Mouse (Mus musculus) midbrain, embryonic 11.5 days (tissue): ENCODE data around the gene Cytip. TPM values are rescaled to one million over a fixed set of nuclear protein-coding genes. Genes with fewer than 3 reads are reported as not detected.

ENCODE experiments used
- ATAC-seq: fragments of 200-750 bp; cut with Nextera tagmentation; 2 replicates; pipeline ENCODE4 v1.8.0; 2017; ENCODE audit warnings: moderate TSS enrichment, moderate library complexity; ENCODE audit not compliant: low FRiP score
- DNase-seq: peaks from one replicate; pipeline ENCODE4 v3.0.0; 2015; ENCODE audit warnings: low spot score; ENCODE audit errors: missing footprints
- H3K27ac ChIP-seq: fragments of 300-500 bp; sonication (generic); 2 replicates; pipeline ENCODE4 v1.5.1; 2014; ENCODE audit warnings: low read depth, low read length
- H3K27me3 ChIP-seq: fragments of 300-500 bp; sonication (generic); 2 replicates; pipeline ENCODE4 v1.6.1; 2014; ENCODE audit warnings: mild to moderate bottlenecking, low read length, moderate library complexity, mixed read lengths; ENCODE audit not compliant: control insufficient read depth, insufficient read depth
- H3K36me3 ChIP-seq: fragments of 300-500 bp; sonication (generic); 2 replicates; pipeline ENCODE4 v1.6.1; 2014; ENCODE audit warnings: mild to moderate bottlenecking, low read length, moderate library complexity, mixed read lengths; ENCODE audit not compliant: control insufficient read depth, insufficient read depth
- H3K4me1 ChIP-seq: fragments of 300-500 bp; sonication (generic); 2 replicates; pipeline ENCODE4 v1.6.1; 2014; ENCODE audit warnings: low read length; ENCODE audit not compliant: control insufficient read depth, insufficient read depth
- H3K4me2 ChIP-seq: fragments of 300-500 bp; sonication (generic); 2 replicates; pipeline ENCODE4 v1.6.1; 2014; ENCODE audit warnings: mild to moderate bottlenecking, moderate library complexity
- H3K4me3 ChIP-seq: fragments of 300-500 bp; sonication (generic); 2 replicates; pipeline ENCODE4 v1.5.1; 2014; ENCODE audit warnings: low read depth, low read length
- H3K9ac ChIP-seq: fragments of 300-500 bp; sonication (generic); 2 replicates; pipeline ENCODE4 v1.6.1; 2014; ENCODE audit warnings: low read length
- H3K9me3 ChIP-seq: fragments of 300-500 bp; sonication (generic); 2 replicates; pipeline ENCODE4 v1.6.1; 2016; ENCODE audit warnings: low read length; ENCODE audit not compliant: control insufficient read depth
- WGBS: fragments of 180-500 bp; shearing (Covaris S2); extraction: QIAGEN DNeasy Blood & Tissue Kit; methylation state at CpG from one replicate; pipeline ENCODE4 v1.1.7; 2014; 5-methylcytosine and 5-hydroxymethylcytosine counted together
- polyA plus RNA-seq: library from polyadenylated mRNA; unstranded; fragments of >200 nt; fragmentation: Nextera tagmentation; extraction: Ambion mirVana; gene quantifications from 2 replicates; pipeline ENCODE4 v1.2.1, GENCODE M21; 2014

The Cytip gene
- polyA plus RNA-seq, 1 experiment from 2014 or later, result 0.34 TPM

GRCm38 (mm10) chr2:58094818-58095217 is 100.5 kb downstream of the Cytip start:
- Histone ChIP-seq H3K36me3 (no peaks in the 10 kb centered on the region), H3K27ac (no peak overlapping the region), H3K4me1 (no peaks in the 10 kb centered on the region), H3K9ac (no peak overlapping the region), H3K27me3 (no peaks in the 10 kb centered on the region), H3K9me3 (no peaks in the 10 kb centered on the region), H3K4me3 (no peak overlapping the region), H3K4me2 (no peak overlapping the region)
- 60% methylated on average over 1 of the region's 1 CpGs for WGBS
- ATAC-seq, result no peak
- no peak for DNase-seq

GRCm38 (mm10) chr2:58086420-58086819 is 108.9 kb downstream of the Cytip start:
- Histone ChIP-seq H3K4me2 (no peak overlapping the region), H3K4me3 (no peak overlapping the region), H3K27me3 (no peaks in the 10 kb centered on the region), H3K4me1 (no peaks in the 10 kb centered on the region), H3K27ac (no peak overlapping the region), H3K9ac (no peak overlapping the region), H3K9me3 (no peaks in the 10 kb centered on the region), H3K36me3 (no peaks in the 10 kb centered on the region)
- DNase-seq (no peak), ATAC-seq (no peak)
- WGBS, result 86% methylated on average over 1 of the region's 1 CpGs

DNA sequence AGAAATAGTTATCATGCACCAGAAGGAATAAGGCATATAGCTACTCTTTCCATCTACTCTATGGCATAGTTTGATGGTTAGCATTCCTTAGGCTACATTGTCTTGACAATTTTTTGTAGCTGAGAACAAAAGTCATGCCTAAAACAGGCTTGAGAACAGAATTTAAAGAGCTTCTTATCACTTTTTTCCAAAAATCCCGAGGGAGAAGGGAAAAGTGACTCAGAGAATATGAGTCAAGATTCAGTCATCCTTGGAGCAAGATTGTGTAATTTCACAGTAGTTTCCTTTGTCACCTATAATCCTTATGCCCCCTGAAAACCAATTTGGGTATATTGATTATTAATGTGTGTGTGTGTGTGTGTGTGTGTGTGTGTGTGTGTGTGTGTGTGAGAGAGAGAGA is 115.5 kb downstream of the Cytip start:
- Histone ChIP-seq H3K9ac (no peak overlapping the region), H3K9me3 (no peaks in the 10 kb centered on the region), H3K27me3 (no peaks in the 10 kb centered on the region), H3K4me1 (no peaks in the 10 kb centered on the region), H3K4me2 (no peak overlapping the region), H3K36me3 (no peaks in the 10 kb centered on the region), H3K4me3 (no peak overlapping the region), H3K27ac (no peak overlapping the region)
- WGBS, result 70% methylated on average over 1 of the region's 1 CpGs
- no peak for ATAC-seq
- DNase-seq, result no peak

Other genes starting within 250 kb of the Cytip start
- gene Galnt5, start 197.6 kb downstream of the Cytip start, polyA plus RNA-seq, result 0.40 and 0.51 TPM in 2 replicates
- 0.04 and 0.28 TPM in 2 replicates for gene Ermn, start 142.7 kb downstream of the Cytip start, polyA plus RNA-seq
- 0.19 TPM in 2 replicates for gene Acvr1c, start 162.4 kb upstream of the Cytip start, polyA plus RNA-seq